Mouse (Mus musculus) CH12.LX (cell line): ENCODE measurements at regions not wholly inside any gene's neighbourhood (a gene's known extent, or its start where the extent isn't known, plus 50 kb on each side); places are given as distances from the start of the nearest gene placed in this dataset.

Source experiments
- DNase-seq: peaks from one replicate; pipeline ENCODE4 v3.0.0-alpha.2; 2013; ENCODE audit errors: extremely low read depth
- H3K27ac ChIP-seq: 2 replicates; pipeline ENCODE4 v1.5.1; 2012; ENCODE audit warnings: low read depth, mild to moderate bottlenecking, control low read depth, moderate library complexity; ENCODE audit not compliant: insufficient read depth
- H3K27me3 ChIP-seq: replicated peaks from 2 replicates; pipeline ENCODE3; 2012; ENCODE audit warnings: inconsistent platforms
- H3K36me3 ChIP-seq, 2 experiments: replicated peaks in 1 of 2; 2 replicates each; pipeline versions ENCODE3 to v1.6.1; 2012; ENCODE audit warnings: inconsistent platforms in 1 of 2, low read length in 1 of 2, mild to moderate bottlenecking in 1 of 2, mixed read lengths in 1 of 2, moderate library complexity in 1 of 2; ENCODE audit not compliant: control insufficient read depth in 1 of 2, insufficient read depth in 1 of 2
- H3K4me1 ChIP-seq, 2 experiments: 2 replicates each; pipeline ENCODE4 v1.6.1; 2012; ENCODE audit warnings: inconsistent platforms in 1 of 2, moderate library complexity in 1 of 2; ENCODE audit not compliant: insufficient read depth in 2 of 2, control insufficient read depth in 1 of 2
- H3K4me2 ChIP-seq: 2 replicates; pipeline ENCODE4 v1.6.1; 2012; ENCODE audit warnings: low read depth, mild to moderate bottlenecking, control low read depth; ENCODE audit not compliant: poor library complexity, insufficient read depth, severe bottlenecking
- H3K4me3 ChIP-seq, 3 experiments: fragments of 150-350 bp in 1 of 3; sonication (generic) in 1 of 3; replicated peaks in 1 of 3; 2 replicates each; pipeline versions ENCODE3 to v1.5.1; 2011 to 2012; ENCODE audit warnings: low read depth in 2 of 3, low read length in 2 of 3, mild to moderate bottlenecking in 2 of 3, moderate library complexity in 2 of 3, control low read depth in 1 of 3, improper control_type of control experiment in 1 of 3, inconsistent platforms in 1 of 3, mixed read lengths in 1 of 3; ENCODE audit not compliant: poor library complexity in 1 of 3
- H3K79me2 ChIP-seq: replicated peaks from 2 replicates; pipeline ENCODE4 v1.6.1; 2012; ENCODE audit warnings: mild to moderate bottlenecking, moderate library complexity; ENCODE audit not compliant: control insufficient read depth, poor library complexity, insufficient read depth, severe bottlenecking; ENCODE audit errors: extremely low read depth
- H3K9ac ChIP-seq: 2 replicates; pipeline ENCODE4 v1.6.1; 2012; ENCODE audit warnings: low read depth, mild to moderate bottlenecking, control low read depth, moderate library complexity; ENCODE audit not compliant: insufficient read depth
- H3K9me3 ChIP-seq: replicated peaks from 2 replicates; pipeline ENCODE3; 2012; ENCODE audit warnings: low read length, inconsistent platforms, mixed read lengths
- CTCF ChIP-seq, 2 experiments: IDR thresholded peaks in 1 of 2; conservative IDR thresholded peaks in 1 of 2; 2 replicates each; pipeline ENCODE4 v1.5.1; 2011 to 2012; ENCODE audit warnings: low read depth in 2 of 2, low read length in 2 of 2, improper control_type of control experiment in 1 of 2, inconsistent platforms in 1 of 2, mild to moderate bottlenecking in 1 of 2, moderate library complexity in 1 of 2
- GABPA ChIP-seq: IDR thresholded peaks from 2 replicates; pipeline ENCODE4 v1.6.1; 2012; ENCODE audit warnings: low read depth, low read length, improper control_type of control experiment, inconsistent platforms; ENCODE audit not compliant: insufficient replicate concordance
- HCFC1 ChIP-seq: IDR thresholded peaks from 2 replicates; pipeline ENCODE4 v1.6.1; 2012; ENCODE audit warnings: low read depth, mild to moderate bottlenecking, inconsistent platforms, low read length, improper control_type of control experiment
- IRF4 ChIP-seq: IDR thresholded peaks from 2 replicates; pipeline ENCODE4 v1.6.1; 2014; ENCODE audit warnings: low read depth, mild to moderate bottlenecking, inconsistent platforms, low read length, improper control_type of control experiment
- MAFK ChIP-seq: IDR thresholded peaks from 2 replicates; pipeline ENCODE4 v1.6.1; 2011; ENCODE audit warnings: low read length, improper control_type of control experiment; ENCODE audit not compliant: insufficient replicate concordance
- MAX ChIP-seq: IDR thresholded peaks from 2 replicates; pipeline ENCODE4 v1.6.1; 2011; ENCODE audit warnings: low read length, improper control_type of control experiment
- MAZ ChIP-seq: IDR thresholded peaks from 2 replicates; pipeline ENCODE4 v1.6.1; 2012; ENCODE audit warnings: low read depth, mild to moderate bottlenecking, inconsistent platforms, low read length, improper control_type of control experiment, moderate library complexity
- NRF1 ChIP-seq: IDR thresholded peaks from 2 replicates; pipeline ENCODE4 v1.6.1; 2014; ENCODE audit warnings: low read depth, mild to moderate bottlenecking, inconsistent platforms, low read length, improper control_type of control experiment, moderate library complexity
- POLR2A ChIP-seq: IDR thresholded peaks from 2 replicates; pipeline ENCODE4 v1.6.1; 2011; ENCODE audit warnings: low read depth, mild to moderate bottlenecking, improper control_type of control experiment, low read length
- POLR2AphosphoS2 ChIP-seq: IDR thresholded peaks from 2 replicates; pipeline ENCODE4 v1.6.1; 2011; ENCODE audit warnings: low read depth, low read length, improper control_type of control experiment
- RCOR1 ChIP-seq: conservative IDR thresholded peaks from 2 replicates; pipeline ENCODE4 v1.6.1; 2012; ENCODE audit warnings: low read depth, mild to moderate bottlenecking, inconsistent platforms, low read length, improper control_type of control experiment
- TCF12 ChIP-seq: IDR thresholded peaks from 2 replicates; pipeline ENCODE4 v1.6.1; 2014; ENCODE audit warnings: low read depth, mild to moderate bottlenecking, inconsistent platforms, low read length, improper control_type of control experiment
- ZKSCAN1 ChIP-seq: IDR thresholded peaks from 2 replicates; pipeline ENCODE4 v1.6.1; 2012; ENCODE audit warnings: low read depth, inconsistent platforms, low read length, improper control_type of control experiment, borderline replicate concordance
- ZNF384 ChIP-seq: IDR thresholded peaks from 2 replicates; pipeline ENCODE4 v1.6.1; 2012; ENCODE audit warnings: low read depth, low read length, improper control_type of control experiment, inconsistent platforms
- dilution Hi-C: fragments of 300-500 bp; cut with MboI; formaldehyde crosslinking; loops from 2 replicates; pipeline ENCODE4 v1.14.3; 2020; ENCODE audit warnings: low sequenced_read_pairs; ENCODE audit not compliant: extremely low pct_unique_long_range_greater_than_20kb, extremely low pct_ligation_motif_present
- in situ Hi-C: fragments of 300-500 bp; cut with MboI; formaldehyde crosslinking; loops from 3 replicates; pipeline ENCODE4 v1.14.3; 2019; ENCODE audit warnings: low sequenced_read_pairs, low pct_ligation_motif_present, low pct_unique_long_range_greater_than_20kb, mixed read lengths

DNA sequence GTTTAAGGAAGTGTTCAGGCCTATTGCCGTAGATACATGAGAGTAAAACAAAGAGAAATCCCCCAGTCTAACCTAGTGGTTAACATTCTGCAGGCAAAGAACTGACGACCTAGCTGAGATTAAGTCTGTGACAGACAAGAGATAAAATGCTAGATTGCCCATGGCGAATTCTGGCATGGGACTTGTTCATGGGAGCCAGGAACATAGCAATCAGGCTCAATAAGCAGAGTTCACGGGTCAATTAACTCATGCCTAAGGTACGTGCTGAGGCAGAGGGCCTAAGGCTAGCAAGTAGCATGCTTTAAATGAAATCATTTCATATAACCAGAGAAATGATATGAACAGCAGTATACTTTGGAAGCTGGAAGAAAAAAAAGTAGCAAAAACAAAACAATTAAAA is 1119.2 kb upstream of the Adgrl2 start:
- H3K27me3 ChIP-seq, result no peaks in the 10 kb centered on the region
- no peak overlapping the region for H3K9ac ChIP-seq
- no peak overlapping the region for H3K27ac ChIP-seq
- H3K36me3 ChIP-seq, result no peaks in the 10 kb centered on the region
- no peak for TF ChIP-seq MAX
- no peak for TF ChIP-seq MAZ
- dilution Hi-C loops (no loop called here), in situ Hi-C loops (no loop called here)
- peaks cover 14% of the 10 kb centered on the region for H3K9me3 ChIP-seq
- H3K4me1 ChIP-seq, result no peaks in the 10 kb centered on the region
- no peak overlapping the region for H3K4me2 ChIP-seq
- no peak overlapping the region for H3K4me3 ChIP-seq
- DNase-seq, result no peak
- no peaks in the 10 kb centered on the region for H3K79me2 ChIP-seq

DNA sequence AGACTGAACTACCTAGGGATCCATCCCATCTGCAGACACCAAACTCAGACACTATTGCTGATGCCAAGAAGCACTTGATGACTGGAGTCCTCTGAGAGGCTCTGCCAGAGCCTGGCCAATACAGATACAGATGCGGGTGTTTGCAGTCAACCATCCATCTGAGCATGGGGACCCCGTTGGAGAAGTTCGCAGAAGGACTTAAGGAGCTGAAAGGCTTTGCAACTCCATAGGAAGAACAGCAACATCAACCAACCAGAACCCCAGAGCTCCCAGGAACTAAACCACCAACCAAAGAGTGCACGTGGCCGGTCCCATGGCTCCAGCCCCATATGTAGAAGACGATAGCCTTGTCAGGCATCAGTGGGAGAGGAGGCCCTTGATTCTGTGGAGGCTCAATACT is 1121.9 kb upstream of the Adgrl2 start:
- Histone ChIP-seq H3K27me3 (no peaks in the 10 kb centered on the region), H3K4me1 (no peaks in the 10 kb centered on the region), H3K9me3 (peaks cover 16% of the 10 kb centered on the region), H3K36me3 (no peaks in the 10 kb centered on the region), H3K9ac (no peak overlapping the region), H3K4me2 (no peak overlapping the region), H3K4me3 (no peak overlapping the region), H3K27ac (no peak overlapping the region), H3K79me2 (no peaks in the 10 kb centered on the region)
- dilution Hi-C loops, result no loop called here
- in situ Hi-C loops, result no loop called here
- TF ChIP-seq POLR2A (no peak), ZNF384 (no peak)
- DNase-seq, result no peak

DNA sequence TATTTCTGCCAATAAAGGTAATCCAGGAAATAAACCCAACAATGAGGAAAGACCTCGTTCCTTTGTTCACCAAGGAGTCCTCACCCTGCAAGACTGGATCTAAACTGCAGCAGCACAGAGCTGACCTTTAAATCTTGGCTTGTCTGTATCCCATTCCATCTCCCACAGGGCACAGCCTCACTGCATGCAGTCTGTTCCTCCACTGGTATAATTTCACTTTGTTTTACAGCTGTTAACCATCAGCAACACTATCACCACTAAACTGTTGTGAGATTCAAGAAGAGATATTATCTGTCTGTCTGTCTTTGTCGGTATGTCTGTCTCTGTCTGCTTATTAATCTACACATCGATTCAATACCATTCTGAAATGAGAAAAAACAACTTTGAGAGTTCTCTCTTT is 1129.5 kb upstream of the Adgrl2 start:
- H3K27me3 ChIP-seq, result no peaks in the 10 kb centered on the region
- peaks cover 3% of the 10 kb centered on the region for H3K9me3 ChIP-seq
- in situ Hi-C loops, result no loop called here
- no peak overlapping the region for H3K27ac ChIP-seq
- no peaks in the 10 kb centered on the region for H3K4me1 ChIP-seq
- DNase-seq, result no peak
- H3K4me3 ChIP-seq, result no peak overlapping the region
- dilution Hi-C loops, result no loop called here
- H3K36me3 ChIP-seq, result no peaks in the 10 kb centered on the region
- no peak for TF ChIP-seq MAZ
- TF ChIP-seq HCFC1, result no peak
- no peak for TF ChIP-seq TCF12
- TF ChIP-seq RCOR1, result no peak
- TF ChIP-seq MAFK, result no peak
- TF ChIP-seq NRF1, result no peak
- no peak overlapping the region for H3K9ac ChIP-seq
- no peaks in the 10 kb centered on the region for H3K79me2 ChIP-seq
- no peak overlapping the region for H3K4me2 ChIP-seq

DNA sequence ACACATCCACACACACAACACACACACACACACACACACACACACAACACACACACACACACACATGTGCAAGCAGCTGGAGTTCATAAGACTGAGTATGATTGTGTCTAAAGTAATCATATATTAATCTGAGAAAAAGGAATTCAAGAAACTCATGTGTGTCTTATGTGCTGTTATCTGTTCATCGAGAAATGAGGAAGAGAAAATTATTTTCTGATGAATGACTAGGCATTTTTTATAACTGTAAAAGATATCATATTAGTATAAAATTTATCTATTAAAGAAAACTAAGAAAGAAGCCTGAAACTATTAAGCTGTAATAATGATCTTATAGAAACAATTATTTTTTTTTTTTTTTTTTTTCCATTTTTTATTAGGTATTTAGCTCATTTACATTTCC is 1156.3 kb upstream of the Adgrl2 start:
- TF ChIP-seq GABPA, result no peak
- TF ChIP-seq CTCF (conservative IDR thresholded peaks at IDR 0.05 in 1 of 2, IDR thresholded peaks at IDR 0.05 in 1 of 2; ENCODE audit: low read depth in 2 of 2, low read length in 2 of 2), result no peak
- no peak for TF ChIP-seq ZKSCAN1
- TF ChIP-seq POLR2AphosphoS2, result no peak
- TF ChIP-seq IRF4, result no peak
- TF ChIP-seq, all 38 proteins: peak for 0
- in situ Hi-C loops, result no loop called here
- no peak for DNase-seq
- no peak overlapping the region for H3K4me3 ChIP-seq
- peaks cover 2% of the 10 kb centered on the region for H3K9me3 ChIP-seq
- no peaks in the 10 kb centered on the region for H3K27me3 ChIP-seq
- H3K4me1 ChIP-seq, result no peaks in the 10 kb centered on the region
- H3K4me2 ChIP-seq, result no peak overlapping the region
- no peak overlapping the region for H3K9ac ChIP-seq
- dilution Hi-C loops, result no loop called here
- no peak overlapping the region for H3K27ac ChIP-seq
- no peaks in the 10 kb centered on the region for H3K36me3 ChIP-seq
- no peaks in the 10 kb centered on the region for H3K79me2 ChIP-seq
